Mouse (Mus musculus) kidney, embryonic 15.5 days (tissue): ENCODE data around the gene Pxmp4. TPM values are rescaled to one million over a fixed set of nuclear protein-coding genes. Genes with fewer than 3 reads are reported as not detected.

Source experiments
- ATAC-seq: fragments of 200-750 bp; cut with Nextera tagmentation; replicated peaks from 2 replicates; pipeline ENCODE4 v1.8.0; 2017; ENCODE audit warnings: moderate TSS enrichment; ENCODE audit not compliant: low FRiP score
- H3K27ac ChIP-seq: fragments of 300-500 bp; sonication (generic); 2 replicates; pipeline ENCODE4 v1.5.1; 2015; ENCODE audit warnings: mild to moderate bottlenecking, inconsistent platforms
- H3K27me3 ChIP-seq: fragments of 300-500 bp; sonication (generic); 2 replicates; pipeline ENCODE4 v1.6.1; 2015; ENCODE audit warnings: inconsistent platforms
- H3K36me3 ChIP-seq: fragments of 300-500 bp; sonication (generic); 2 replicates; pipeline ENCODE4 v1.6.1; 2015; ENCODE audit warnings: inconsistent platforms
- H3K4me1 ChIP-seq: fragments of 300-500 bp; sonication (generic); 2 replicates; pipeline ENCODE4 v1.6.1; 2015; ENCODE audit warnings: inconsistent platforms
- H3K4me2 ChIP-seq: fragments of 300-500 bp; sonication (generic); 2 replicates; pipeline ENCODE4 v1.6.1; 2015; ENCODE audit warnings: moderate library complexity, mild to moderate bottlenecking, inconsistent platforms
- H3K4me3 ChIP-seq: fragments of 300-500 bp; sonication (generic); replicated peaks from 2 replicates; pipeline ENCODE4 v1.5.1; 2015; ENCODE audit warnings: mild to moderate bottlenecking, inconsistent platforms
- H3K9ac ChIP-seq: fragments of 300-500 bp; sonication (generic); 2 replicates; pipeline ENCODE4 v1.6.1; 2015; ENCODE audit warnings: mild to moderate bottlenecking, inconsistent platforms
- H3K9me3 ChIP-seq: fragments of 300-500 bp; sonication (generic); replicated peaks from 2 replicates; pipeline ENCODE4 v1.6.1; 2016; ENCODE audit warnings: inconsistent platforms
- WGBS: fragments of 180-500 bp; shearing (Covaris S2); methylation state at CpG from one replicate; pipeline ENCODE4 v1.1.7; 2015; ENCODE audit warnings: mixed read lengths; 5-methylcytosine and 5-hydroxymethylcytosine counted together
- polyA plus RNA-seq: library from polyadenylated mRNA; unstranded; fragments of >200 nt; fragmentation: Nextera tagmentation; extraction: Ambion mirVana; gene quantifications from 2 replicates; pipeline ENCODE4 v1.2.1, GENCODE M21; 2015

The Pxmp4 gene
- polyA plus RNA-seq, 1 experiment from 2014 or later: 29.8 TPM

- H3K4me3 ChIP-seq: no peak overlapping the region
- H3K4me1 ChIP-seq: peaks cover 3% of the 10 kb centered on the region; the same call in 1 of the 2 replicates
- H3K27ac ChIP-seq: no peak overlapping the region
- H3K9me3 ChIP-seq: peaks cover 4% of the 10 kb centered on the region; the same call in 1 of the 2 replicates
- no peak overlapping the region for H3K4me2 ChIP-seq
- 0 out of 2 replicates have a peak, but pooled peaks have one; percentile 27 for ATAC-seq
- no peak overlapping the region for H3K9ac ChIP-seq
- H3K36me3 ChIP-seq: peaks cover 60% of the 10 kb centered on the region
- WGBS: 88% methylated on average over 9 of the region's 9 CpGs
- no peaks in the 10 kb centered on the region for H3K27me3 ChIP-seq
Measured at GRCm38 (mm10) chr2:154633876-154634644, 30.6 kb upstream of the Pxmp4 start.

GRCm38 (mm10) chr2:154633039-154633742, 29.7 kb upstream of the Pxmp4 start:
- Histone ChIP-seq H3K27me3 (no peaks in the 10 kb centered on the region), H3K27ac (peak overlapping the region; percentile 37; the same call in 1 of the 2 replicates), H3K4me2 (no peak overlapping the region), H3K36me3 (peaks cover 56% of the 10 kb centered on the region), H3K4me3 (no peak overlapping the region), H3K9ac (no peak overlapping the region), H3K9me3 (no peaks in the 10 kb centered on the region), H3K4me1 (peaks cover 3% of the 10 kb centered on the region; the same call in 1 of the 2 replicates)
- 42% methylated on average over 5 of the region's 5 CpGs for WGBS
- peak; percentile 68; the same call in 1 of the 2 replicates for ATAC-seq

- peak; percentile 65 for ATAC-seq
Measured at GRCm38 (mm10) chr2:154632203-154632780, 28.8 kb upstream of the Pxmp4 start.

GRCm38 (mm10) chr2:154630531-154630930, 27.0 kb upstream of the Pxmp4 start:
- H3K36me3 ChIP-seq: peaks cover 47% of the 10 kb centered on the region
- H3K9me3 ChIP-seq: no peaks in the 10 kb centered on the region
- 81% methylated on average over 5 of the region's 5 CpGs for WGBS
- no peaks in the 10 kb centered on the region for H3K27me3 ChIP-seq
- no peak for ATAC-seq
- no peak overlapping the region for H3K27ac ChIP-seq
- peaks cover 3% of the 10 kb centered on the region; the same call in 1 of the 2 replicates for H3K4me1 ChIP-seq
- H3K4me3 ChIP-seq: no peak overlapping the region
- H3K9ac ChIP-seq: no peak overlapping the region
- no peak overlapping the region for H3K4me2 ChIP-seq

More at GRCm38 (mm10) chr2:154632203-154632780, 28.8 kb upstream of the Pxmp4 start:
- H3K36me3 ChIP-seq: peaks cover 47% of the 10 kb centered on the region
- 88% methylated on average over 16 of the region's 16 CpGs for WGBS
- no peak overlapping the region for H3K4me2 ChIP-seq
- peaks cover 3% of the 10 kb centered on the region; the same call in 1 of the 2 replicates for H3K4me1 ChIP-seq
- no peak overlapping the region for H3K9ac ChIP-seq
- H3K4me3 ChIP-seq: no peak overlapping the region
- no peaks in the 10 kb centered on the region for H3K27me3 ChIP-seq
- peak overlapping the region; percentile 9; the same call in 1 of the 2 replicates for H3K27ac ChIP-seq
- no peaks in the 10 kb centered on the region for H3K9me3 ChIP-seq

DNA sequence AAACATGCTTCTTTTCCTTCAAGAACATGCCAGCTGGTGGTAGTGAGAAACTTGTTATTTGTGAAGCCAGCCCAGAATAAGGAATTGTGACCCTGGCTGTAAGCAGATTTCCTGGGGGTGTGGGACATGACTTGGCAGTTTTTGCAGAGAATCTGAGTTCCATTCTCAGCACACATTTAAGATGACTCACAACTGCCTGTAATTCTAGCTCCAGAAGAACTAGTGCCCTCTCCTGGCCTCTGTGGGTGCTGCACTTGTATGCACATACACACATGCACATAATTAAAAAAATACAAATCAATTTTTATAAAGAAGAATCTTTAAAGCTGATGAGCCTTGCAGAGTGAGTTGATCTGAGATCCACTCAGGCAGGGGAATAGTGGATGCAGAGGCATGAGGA, 20.6 kb upstream of the Pxmp4 start:
- Histone ChIP-seq H3K4me1 (no peaks in the 10 kb centered on the region), H3K36me3 (peaks cover 37% of the 10 kb centered on the region), H3K27me3 (no peaks in the 10 kb centered on the region), H3K4me3 (no peak overlapping the region), H3K4me2 (no peak overlapping the region), H3K9ac (no peak overlapping the region), H3K27ac (no peak overlapping the region), H3K9me3 (no peaks in the 10 kb centered on the region; the same call in 1 of the 2 replicates)
- no peak for ATAC-seq

- H3K9me3 ChIP-seq: no peaks in the 10 kb centered on the region; the same call in 1 of the 2 replicates
- H3K27ac ChIP-seq: no peak overlapping the region
- no peak overlapping the region for H3K4me2 ChIP-seq
- H3K4me3 ChIP-seq: no peak overlapping the region
- no peaks in the 10 kb centered on the region for H3K27me3 ChIP-seq
- ATAC-seq: no peak
- peaks cover 32% of the 10 kb centered on the region for H3K36me3 ChIP-seq
- 75% methylated on average over 5 of the region's 5 CpGs for WGBS
- no peak overlapping the region for H3K9ac ChIP-seq
- H3K4me1 ChIP-seq: no peaks in the 10 kb centered on the region
Measured at GRCm38 (mm10) chr2:154621684-154622083, 18.2 kb upstream of the Pxmp4 start.

GRCm38 (mm10) chr2:154617061-154617460, 13.6 kb upstream of the Pxmp4 start:
- H3K4me2 ChIP-seq: no peak overlapping the region
- no peak for ATAC-seq
- H3K9me3 ChIP-seq: no peaks in the 10 kb centered on the region
- no peak overlapping the region for H3K4me3 ChIP-seq
- H3K4me1 ChIP-seq: peaks cover 26% of the 10 kb centered on the region
- H3K27me3 ChIP-seq: no peaks in the 10 kb centered on the region
- H3K9ac ChIP-seq: no peak overlapping the region
- H3K36me3 ChIP-seq: no peaks in the 10 kb centered on the region
- WGBS: 92% methylated on average over 3 of the region's 3 CpGs
- no peak overlapping the region for H3K27ac ChIP-seq

DNA sequence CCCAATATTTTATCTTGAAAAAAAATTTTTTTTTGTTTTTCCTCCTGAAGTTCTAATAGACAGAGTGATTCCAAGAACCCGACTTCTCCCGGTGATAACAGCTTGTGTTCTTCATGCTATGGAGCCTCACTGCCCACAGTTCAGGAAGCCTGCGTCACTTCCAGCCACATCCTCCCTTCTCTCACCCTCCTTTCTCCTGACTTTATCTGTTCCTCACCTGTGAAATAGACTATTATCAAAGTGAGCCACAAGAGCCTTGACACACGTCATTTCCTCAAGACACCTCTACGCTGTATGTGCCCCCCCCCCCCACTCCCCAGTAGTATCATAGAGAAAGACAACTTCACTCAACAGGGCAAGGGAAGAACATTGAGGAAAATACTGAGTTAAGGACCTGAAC, 12.2 kb upstream of the Pxmp4 start:
- H3K9me3 ChIP-seq: no peaks in the 10 kb centered on the region
- H3K27ac ChIP-seq: peak overlapping the region; percentile 99; the same call in 1 of the 2 replicates
- WGBS: 89% methylated on average over 5 of the region's 5 CpGs
- no peak for ATAC-seq
- no peaks in the 10 kb centered on the region for H3K27me3 ChIP-seq
- H3K36me3 ChIP-seq: no peaks in the 10 kb centered on the region
- no peak overlapping the region for H3K9ac ChIP-seq
- peaks cover 26% of the 10 kb centered on the region for H3K4me1 ChIP-seq
- H3K4me3 ChIP-seq: no peak overlapping the region
- H3K4me2 ChIP-seq: peak overlapping the region; percentile 81; the same call in 1 of the 2 replicates

DNA sequence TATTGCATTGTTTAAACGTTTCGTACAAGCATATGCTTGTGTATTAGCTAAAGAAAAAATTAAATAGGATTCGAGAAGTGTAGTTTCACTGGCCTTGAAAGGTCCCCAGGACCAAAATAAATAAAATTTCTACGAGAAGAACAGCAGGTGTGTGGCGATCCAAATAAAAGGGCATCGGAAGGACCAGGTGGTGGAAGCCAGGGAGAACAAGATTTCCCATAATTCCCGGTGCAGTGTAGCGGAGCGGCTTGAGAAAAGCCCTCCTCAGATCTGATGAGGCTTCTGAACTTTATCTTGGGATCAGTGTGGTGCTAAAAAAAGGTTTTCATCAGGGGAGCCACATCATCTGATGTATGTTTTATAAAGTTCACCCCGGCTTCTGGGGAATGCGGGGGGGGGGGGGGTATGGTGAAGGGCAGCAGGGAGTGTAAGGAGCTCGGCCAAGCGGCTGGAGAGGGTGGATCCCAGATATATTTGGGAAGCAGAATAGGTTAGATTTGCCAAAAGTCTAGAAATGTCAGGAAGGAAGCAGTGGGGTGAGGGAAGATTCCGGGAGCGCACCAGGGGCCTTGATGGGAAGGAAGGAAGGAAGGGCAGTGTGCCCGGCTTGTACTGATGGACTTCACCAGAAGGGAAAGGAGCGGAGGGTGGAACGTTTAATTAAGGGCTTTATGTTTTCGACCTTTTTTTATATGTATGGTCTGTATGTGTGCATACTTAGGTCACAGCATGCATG, 11.5 kb upstream of the Pxmp4 start:
- Histone ChIP-seq H3K9ac (no peak overlapping the region), H3K27me3 (no peaks in the 10 kb centered on the region), H3K4me2 (peak overlapping the region; percentile 81), H3K4me3 (0 out of 2 replicates have a peak overlapping the region, but pooled peaks have one; percentile 8), H3K4me1 (peaks cover 26% of the 10 kb centered on the region), H3K36me3 (no peaks in the 10 kb centered on the region), H3K9me3 (no peaks in the 10 kb centered on the region), H3K27ac (peak overlapping the region; percentile 99)
- 61% methylated on average over 19 of the region's 19 CpGs for WGBS
- ATAC-seq: no peak

DNA sequence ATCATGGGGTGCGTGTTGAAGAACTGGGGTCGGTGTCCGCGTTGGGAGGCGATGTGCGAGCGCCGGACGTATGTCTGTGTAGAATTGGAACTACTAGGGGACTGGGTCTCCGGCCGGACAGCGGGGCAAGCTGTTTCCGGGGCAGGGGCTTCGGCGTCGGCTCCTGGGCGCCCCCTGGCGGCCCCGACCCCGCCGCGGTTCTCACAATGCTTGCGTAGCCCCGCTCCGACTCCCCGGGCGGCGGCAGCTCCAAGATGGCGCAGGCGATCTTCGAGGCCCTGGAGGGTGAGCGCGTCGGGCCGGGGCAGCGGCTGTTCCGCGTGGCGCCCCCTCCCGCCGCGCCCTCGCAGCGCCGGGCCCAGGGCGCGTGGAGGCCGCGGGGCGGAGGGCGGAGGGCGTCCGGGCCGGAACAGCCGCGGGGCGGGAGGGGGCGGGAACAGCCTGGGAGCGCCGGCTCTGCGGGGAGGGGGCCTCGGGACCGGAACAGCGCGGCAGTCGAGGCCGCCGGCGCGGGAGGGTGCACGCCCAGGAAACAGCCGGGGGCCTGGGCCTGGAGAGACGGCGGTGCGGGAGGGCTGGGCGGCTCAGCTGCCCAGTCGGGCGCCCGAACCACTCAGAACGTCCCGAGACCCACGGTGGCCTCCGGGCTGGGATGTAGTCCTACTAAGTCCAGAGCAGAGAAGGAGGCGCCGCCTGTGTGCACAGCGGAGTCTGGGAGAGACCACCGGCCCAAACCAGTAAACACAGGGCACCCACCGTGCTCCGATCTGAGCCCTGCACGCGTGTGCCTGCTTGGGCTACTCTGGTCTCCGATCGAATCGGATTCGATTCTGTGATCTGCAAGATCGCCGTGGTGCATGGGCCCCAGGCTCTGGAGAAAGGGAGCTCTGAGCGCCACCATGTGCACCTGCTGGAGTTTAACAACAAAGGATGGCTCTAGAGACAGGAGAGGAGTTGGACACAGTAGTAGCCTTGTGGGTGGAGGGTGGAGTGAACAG, 9.9 kb upstream of the Pxmp4 start, which contains the start of the genes Zfp341 and 4930519P11Rik:
Gene Zfp341 (plus strand): TSS at position 180 of the 998 bp plus-strand sequence.
Gene 4930519P11Rik (minus strand): TSS at position 320 of the 998 bp plus-strand sequence.
- H3K4me1 ChIP-seq: peaks cover 26% of the 10 kb centered on the region
- peaks cover 2% of the 10 kb centered on the region; the same call in 1 of the 2 replicates for H3K27me3 ChIP-seq
- no peaks in the 10 kb centered on the region for H3K36me3 ChIP-seq
- H3K27ac ChIP-seq: peak within 1 kb of the TSS; percentile 99
- H3K9ac ChIP-seq: peak within 1 kb of the TSS; percentile 75
- no peaks in the 10 kb centered on the region for H3K9me3 ChIP-seq
- H3K4me3 ChIP-seq: peak within 1 kb of the TSS; percentile 60
- peak within 1 kb of the TSS; percentile 81 for H3K4me2 ChIP-seq
- WGBS: under 1% methylated on average over 88 of the region's 98 CpGs
- ATAC-seq: peak; percentile 95
